Mouse (Mus musculus): ENCODE measurements around the gene Dazap1. TPM values are rescaled to one million over a fixed set of nuclear protein-coding genes. Genes with fewer than 3 reads are reported as not detected.
"Not testable (repeated sequence)": the region's sequence is repeated elsewhere in the genome, so short reads cannot be mapped to it uniquely, and the experiment has no call there.

The Dazap1 gene
- polyA plus RNA-seq, 1 experiment from 2014 or later: 58.0 TPM

DNA sequence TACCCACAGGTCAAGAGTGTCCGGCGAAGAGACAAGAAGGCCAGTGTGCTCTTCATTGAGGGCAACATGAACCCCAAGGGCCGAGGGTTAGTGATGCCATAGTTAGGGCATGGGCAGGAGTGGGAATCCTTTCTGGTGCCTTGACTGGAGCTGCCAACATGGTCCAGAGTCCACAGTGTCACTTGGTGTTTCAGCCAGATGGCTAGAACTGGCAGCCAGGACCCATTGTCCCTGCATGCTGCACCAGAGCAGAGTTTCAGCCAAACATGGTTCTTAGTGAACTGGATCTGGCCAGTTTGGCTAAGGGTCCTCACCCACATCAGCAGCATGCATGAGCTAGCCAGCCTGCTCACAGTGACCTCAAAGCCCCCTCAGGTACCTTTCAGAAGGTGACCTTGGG is 23.0 kb upstream of the Dazap1 start:
- Histone ChIP-seq H3K36me3 (peaks cover 97% of the 10 kb centered on the region), H3K27me3 (ENCODE audit: insufficient read depth, poor library complexity, severe bottlenecking) (no peaks in the 10 kb centered on the region), H3K9me3 (no peaks in the 10 kb centered on the region), H3K4me3 (no peak overlapping the region), H3K27ac (no peak overlapping the region), H3K4me1 (peaks cover 23% of the 10 kb centered on the region)
- WGBS: 93% methylated on average over 3 of the region's 3 CpGs
- DNase-seq (ENCODE audit: low spot score): no peak

DNA sequence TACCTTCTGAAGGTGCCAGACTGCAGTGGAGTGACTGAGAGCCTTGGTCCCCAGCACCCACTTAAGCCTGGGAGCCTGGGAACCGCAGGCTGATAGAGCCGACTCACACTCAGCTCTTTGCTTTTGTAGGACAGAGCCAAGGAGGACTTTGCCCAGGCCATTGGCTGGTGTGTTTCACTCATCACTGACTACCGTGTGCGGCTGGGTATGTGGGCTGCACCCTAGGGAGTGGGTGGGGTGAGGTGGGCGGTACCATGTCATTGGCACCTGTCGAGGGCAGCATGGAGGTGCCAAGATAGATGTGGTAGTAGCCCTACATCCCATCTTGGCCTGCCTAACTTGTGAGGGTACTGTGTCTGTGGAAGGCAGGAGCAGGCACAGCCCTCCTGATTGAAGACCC is 21.5 kb upstream of the Dazap1 start:
- H3K9me3 ChIP-seq: no peaks in the 10 kb centered on the region
- H3K27ac ChIP-seq: no peak overlapping the region
- H3K4me1 ChIP-seq: peaks cover 19% of the 10 kb centered on the region; the same call in 1 of the 2 replicates
- H3K4me3 ChIP-seq: no peak overlapping the region
- peaks cover 97% of the 10 kb centered on the region for H3K36me3 ChIP-seq
- 86% methylated on average over 6 of the region's 6 CpGs for WGBS
- H3K27me3 ChIP-seq (ENCODE audit: insufficient read depth, poor library complexity, severe bottlenecking): no peaks in the 10 kb centered on the region
- no peak for DNase-seq (ENCODE audit: low spot score)

- Histone ChIP-seq H3K4me1 (peaks cover 28% of the 10 kb centered on the region), H3K27me3 (ENCODE audit: insufficient read depth, poor library complexity, severe bottlenecking) (no peaks in the 10 kb centered on the region), H3K4me3 (peak overlapping the region; percentile 20; the same call in 1 of the 2 replicates), H3K9me3 (no peaks in the 10 kb centered on the region), H3K27ac (peak overlapping the region; percentile 66), H3K36me3 (peaks cover 76% of the 10 kb centered on the region)
- WGBS: 37% methylated on average over 9 of the region's 9 CpGs
- DNase-seq (ENCODE audit: low spot score): no peak
Measured at GRCm38 (mm10) chr10:80242088-80242487, 19.2 kb upstream of the Dazap1 start.

GRCm38 (mm10) chr10:80242607-80243006 is 18.7 kb upstream of the Dazap1 start:
- 65% methylated on average over 3 of the region's 3 CpGs for WGBS
- Histone ChIP-seq H3K4me3 (peak overlapping the region; percentile 20; the same call in 1 of the 2 replicates), H3K4me1 (peaks cover 24% of the 10 kb centered on the region), H3K27me3 (ENCODE audit: insufficient read depth, poor library complexity, severe bottlenecking) (no peaks in the 10 kb centered on the region), H3K36me3 (peaks cover 71% of the 10 kb centered on the region), H3K9me3 (no peaks in the 10 kb centered on the region), H3K27ac (peak overlapping the region; percentile 66; the same call in 1 of the 2 replicates)
- DNase-seq (ENCODE audit: low spot score): no peak

- no peaks in the 10 kb centered on the region for H3K27me3 ChIP-seq (ENCODE audit: insufficient read depth, poor library complexity, severe bottlenecking)
- WGBS: 45% methylated on average over 5 of the region's 5 CpGs
- no peak overlapping the region for H3K4me3 ChIP-seq
- DNase-seq (ENCODE audit: low spot score): no peak
- H3K4me1 ChIP-seq: peaks cover 25% of the 10 kb centered on the region
- H3K36me3 ChIP-seq: peaks cover 48% of the 10 kb centered on the region
- H3K27ac ChIP-seq: peak overlapping the region; percentile 8; the same call in 1 of the 2 replicates
- no peaks in the 10 kb centered on the region for H3K9me3 ChIP-seq
Measured at GRCm38 (mm10) chr10:80244791-80245399, 16.4 kb upstream of the Dazap1 start.

DNA sequence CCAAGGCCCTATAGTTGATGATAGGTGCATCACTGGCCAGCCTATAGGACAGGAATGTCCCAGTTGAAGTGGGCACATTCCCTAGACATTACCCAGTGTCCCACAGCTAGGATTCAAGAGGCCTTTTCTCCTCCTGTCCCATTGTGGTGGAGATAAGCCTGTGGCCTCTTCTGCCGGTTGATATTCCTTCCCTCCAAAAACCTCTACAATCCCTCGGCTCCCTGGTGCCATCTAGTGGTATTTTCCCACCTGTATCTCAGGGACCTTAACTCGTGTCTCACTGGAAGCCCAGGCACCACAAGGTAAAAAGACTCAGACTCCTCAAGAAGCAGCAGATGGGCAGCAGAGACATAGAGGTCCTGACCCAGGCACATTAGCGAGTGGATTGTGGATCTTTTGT is 15.7 kb upstream of the Dazap1 start:
- peak; percentile 89 for DNase-seq (ENCODE audit: low spot score)
- 6% methylated on average over 4 of the region's 4 CpGs for WGBS
- H3K4me3 ChIP-seq: peak overlapping the region; percentile 27; the same call in 1 of the 2 replicates
- H3K9me3 ChIP-seq: no peaks in the 10 kb centered on the region
- peaks cover 32% of the 10 kb centered on the region for H3K4me1 ChIP-seq
- peaks cover 41% of the 10 kb centered on the region for H3K36me3 ChIP-seq
- peak overlapping the region; percentile 8; the same call in 1 of the 2 replicates for H3K27ac ChIP-seq
- H3K27me3 ChIP-seq (ENCODE audit: insufficient read depth, poor library complexity, severe bottlenecking): no peaks in the 10 kb centered on the region

- 55% methylated on average over 6 of the region's 6 CpGs for WGBS
- Histone ChIP-seq H3K36me3 (peaks cover 29% of the 10 kb centered on the region), H3K27me3 (ENCODE audit: insufficient read depth, poor library complexity, severe bottlenecking) (no peaks in the 10 kb centered on the region), H3K27ac (no peak overlapping the region), H3K4me1 (peaks cover 34% of the 10 kb centered on the region), H3K4me3 (no peak overlapping the region), H3K9me3 (no peaks in the 10 kb centered on the region)
- no peak for DNase-seq (ENCODE audit: low spot score)
Measured at GRCm38 (mm10) chr10:80247849-80248248, 13.4 kb upstream of the Dazap1 start.

DNA sequence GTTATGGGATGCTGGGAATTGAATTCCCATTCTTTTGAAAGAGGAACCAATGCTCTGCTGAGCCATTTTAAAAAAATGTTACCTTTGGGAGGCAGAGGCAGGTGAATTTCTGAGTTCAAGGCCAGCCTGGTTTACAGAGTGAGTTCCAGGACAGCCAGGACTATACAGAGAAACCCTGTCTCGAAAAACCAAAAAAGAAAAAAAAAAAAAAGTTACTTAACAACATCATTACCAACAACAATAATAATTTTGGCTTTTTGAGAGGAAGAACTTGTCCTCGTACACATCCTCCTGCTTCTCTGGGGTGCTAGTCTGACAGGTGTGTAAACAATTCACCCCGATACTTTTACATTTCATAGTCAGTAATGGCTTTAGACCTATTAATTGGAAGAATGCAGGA is 12.8 kb upstream of the Dazap1 start:
- not testable (repeated sequence) for DNase-seq (ENCODE audit: low spot score); H3K27ac ChIP-seq; H3K9me3 ChIP-seq; H3K27me3 ChIP-seq (ENCODE audit: insufficient read depth, poor library complexity, severe bottlenecking)
- peak overlapping the region; percentile 87 for H3K4me3 ChIP-seq
- WGBS: 56% methylated on average over 3 of the region's 3 CpGs
- H3K4me1 ChIP-seq: peaks cover 33% of the 10 kb centered on the region
- peaks cover 28% of the 10 kb centered on the region for H3K36me3 ChIP-seq

GRCm38 (mm10) chr10:80248971-80249640 is 12.2 kb upstream of the Dazap1 start, which contains the start of gene Ndufs7:
Gene Ndufs7 (plus strand): TSS chr10:80249121.
- Histone ChIP-seq H3K4me3 (peak within 1 kb of the TSS; percentile 87), H3K36me3 (peaks cover 28% of the 10 kb centered on the region), H3K27ac (peak within 1 kb of the TSS; percentile 96), H3K4me1 (peaks cover 33% of the 10 kb centered on the region), H3K9me3 (no peaks in the 10 kb centered on the region), H3K27me3 (ENCODE audit: insufficient read depth, poor library complexity, severe bottlenecking) (no peaks in the 10 kb centered on the region)
- WGBS: under 1% methylated on average over 53 of the region's 53 CpGs
- DNase-seq (ENCODE audit: low spot score): peak; percentile 96

DNA sequence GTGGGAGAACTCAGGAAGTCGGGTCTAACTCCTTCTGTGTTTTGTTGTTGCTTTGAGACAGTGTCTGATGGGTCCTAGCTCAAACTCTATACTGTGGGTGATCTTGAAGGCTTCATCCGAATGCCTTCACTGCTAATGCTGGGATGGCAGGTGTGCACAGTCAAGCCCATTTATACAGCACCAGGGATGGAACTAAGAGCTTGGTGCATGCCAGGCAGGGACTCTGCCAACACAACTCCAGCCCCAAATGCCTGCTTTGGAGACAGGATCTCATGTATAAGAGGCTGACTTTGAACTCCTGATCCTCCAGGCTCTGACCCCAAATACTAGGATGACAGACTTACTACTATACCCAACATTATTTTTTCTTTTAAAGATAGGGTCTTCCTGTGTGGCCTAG is 11.2 kb upstream of the Dazap1 start:
- H3K36me3 ChIP-seq: peaks cover 31% of the 10 kb centered on the region
- peak overlapping the region; percentile 87 for H3K4me3 ChIP-seq
- no peaks in the 10 kb centered on the region for H3K27me3 ChIP-seq (ENCODE audit: insufficient read depth, poor library complexity, severe bottlenecking)
- no peak for DNase-seq (ENCODE audit: low spot score)
- peaks cover 33% of the 10 kb centered on the region for H3K4me1 ChIP-seq
- peak overlapping the region; percentile 96 for H3K27ac ChIP-seq
- H3K9me3 ChIP-seq: no peaks in the 10 kb centered on the region
- WGBS: 37% methylated on average over 2 of the region's 2 CpGs

- H3K36me3 ChIP-seq: peaks cover 36% of the 10 kb centered on the region
- peaks cover 28% of the 10 kb centered on the region for H3K4me1 ChIP-seq
- peak overlapping the region; percentile 87; the same call in 1 of the 2 replicates for H3K4me3 ChIP-seq
- no peaks in the 10 kb centered on the region for H3K27me3 ChIP-seq (ENCODE audit: insufficient read depth, poor library complexity, severe bottlenecking)
- H3K27ac ChIP-seq: 0 out of 2 replicates have a peak overlapping the region, but pooled peaks have one; percentile 0
- 86% methylated on average over 4 of the region's 4 CpGs for WGBS
- H3K9me3 ChIP-seq: no peaks in the 10 kb centered on the region
- no peak for DNase-seq (ENCODE audit: low spot score)
Measured at GRCm38 (mm10) chr10:80250573-80250972, 10.7 kb upstream of the Dazap1 start.

DNA sequence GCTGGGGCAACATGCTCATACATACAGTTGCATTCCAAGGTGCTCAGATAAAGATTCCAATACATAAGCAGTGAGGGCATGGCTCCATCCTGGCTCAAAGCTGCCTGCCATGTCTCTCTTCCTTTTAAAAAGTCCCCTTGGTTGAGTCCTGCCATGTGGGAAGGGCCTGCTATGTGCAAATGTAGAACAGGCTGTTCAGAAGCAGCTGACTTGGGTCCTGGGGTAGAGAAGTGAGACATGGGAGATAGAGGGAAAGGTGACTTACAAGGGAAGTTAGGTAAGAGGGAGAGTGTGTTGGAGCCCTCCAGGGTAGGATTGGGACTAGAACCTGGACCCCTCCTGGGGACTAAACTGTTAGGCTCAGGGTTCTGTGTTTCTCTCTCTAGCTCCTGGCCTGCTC is 9.3 kb upstream of the Dazap1 start:
- Histone ChIP-seq H3K9me3 (no peaks in the 10 kb centered on the region), H3K4me3 (no peak overlapping the region), H3K27me3 (ENCODE audit: insufficient read depth, poor library complexity, severe bottlenecking) (no peaks in the 10 kb centered on the region), H3K27ac (no peak overlapping the region), H3K36me3 (peaks cover 50% of the 10 kb centered on the region), H3K4me1 (peaks cover 29% of the 10 kb centered on the region)
- DNase-seq (ENCODE audit: low spot score): no peak

- H3K27ac ChIP-seq: no peak overlapping the region
- no peaks in the 10 kb centered on the region for H3K9me3 ChIP-seq
- no peak overlapping the region for H3K4me3 ChIP-seq
- DNase-seq (ENCODE audit: low spot score): no peak
- peaks cover 55% of the 10 kb centered on the region for H3K36me3 ChIP-seq
- 89% methylated on average over 11 of the region's 11 CpGs for WGBS
- H3K4me1 ChIP-seq: peaks cover 29% of the 10 kb centered on the region
- no peaks in the 10 kb centered on the region for H3K27me3 ChIP-seq (ENCODE audit: insufficient read depth, poor library complexity, severe bottlenecking)
Measured at GRCm38 (mm10) chr10:80252493-80253274, 8.6 kb upstream of the Dazap1 start.

Data from heart, embryonic 10.5 days (tissue).